12 mouse cellular contexts compared by ENCODE assay signal in genomic region chr13:45693953-45694352, GRCm38 (mm10).
DNase-seq lines count a peak whose midpoint lies in the region; TF ChIP-seq lines count a peak whose summit lies in the region.
"Had no signal": no experiment of that assay in that cellular context is flagged by ENCODE, and none has a peak within 500 bp of the region (broad histone marks: within the 10 kb centered on the region; RNA-seq: fewer than 3 reads in every experiment).

No protein-coding gene starts in this region.

- H3K4me1 ChIP-seq in embryonic fibroblast, embryonic 13.5 days (ENCODE audit: control insufficient read depth, insufficient read depth, low read length), result peaks cover 3% of the 10 kb centered on the region; the same call in 1 of the 2 replicates

- TF ChIP-seq CTCF in layer of hippocampus, adult 2 months (conservative IDR thresholded peaks at IDR 0.05), result peak; percentile 64
- no peak for TF ChIP-seq CTCF in embryonic fibroblast, embryonic 13.5 days (IDR thresholded peaks at IDR 0.05; ENCODE audit: borderline replicate concordance, insufficient read depth, low read length)

- peak overlapping the region; percentile 65; the same call in 1 of the 2 replicates for H3K27ac ChIP-seq in layer of hippocampus, adult 2 months
- peak overlapping the region; percentile 1; the same call in 1 of the 2 replicates for H3K27ac ChIP-seq in embryonic fibroblast, embryonic 13.5 days (ENCODE audit: insufficient read depth, low read length)
- H3K27ac ChIP-seq: embryonic facial prominence, embryonic 12.5 days; forebrain, embryonic 13.5 days; limb, embryonic 15.5 days had no signal

- H3K4me3 ChIP-seq in layer of hippocampus, adult 2 months, result no peak overlapping the region
- no peak overlapping the region for H3K4me3 ChIP-seq in embryonic fibroblast, embryonic 13.5 days (ENCODE audit: insufficient read depth, low read length)
- H3K4me3 ChIP-seq: embryonic facial prominence, embryonic 12.5 days; forebrain, embryonic 13.5 days; limb, embryonic 15.5 days had no signal

- no peak for DNase-seq in layer of hippocampus, adult 2 months (ENCODE audit: low spot score in 2 of 2)
- no peak for DNase-seq in layer of hippocampus, adult 18-20 months (ENCODE audit: low spot score in 2 of 2)
- peak; percentile 73 for DNase-seq in 416B (ENCODE audit: low read depth)
- peak; percentile 52 for DNase-seq in CD4-positive, CD25-positive, alpha-beta regulatory T cell, adult 2 months (ENCODE audit: low read depth, low spot score)
- no peak for DNase-seq in spleen, postnatal 36 days (ENCODE audit: low spot score in 2 of 2)
- DNase-seq in natural killer cell, adult 2 months (ENCODE audit: low spot score in 2 of 2), result no peak
- DNase-seq: cerebellum, adult 8-10 months; gastrocnemius, postnatal 10 days had no signal

- no peak for TF ChIP-seq POLR2A in embryonic fibroblast, embryonic 13.5 days (IDR thresholded peaks at IDR 0.05; ENCODE audit: low read depth, low read length)

Comparison
In these comparisons a context has a peak if more than half of its experiments do, and no peak if none do; other contexts are left out.
1. DNase-seq: peak in 416B (single experiment) and CD4-positive, CD25-positive, alpha-beta regulatory T cell, adult 2 months (single experiment); none in layer of hippocampus, adult 2 months (0 of 2), layer of hippocampus, adult 18-20 months (0 of 2), spleen, postnatal 36 days (0 of 2) and natural killer cell, adult 2 months (0 of 2).